Mouse (Mus musculus): ENCODE results near the gene Dusp22. TPM values are rescaled to one million over a fixed set of nuclear protein-coding genes. Genes with fewer than 3 reads are reported as not detected.

Dusp22 gene
- polyA plus RNA-seq, 1 experiment from 2014 or later: 24.3 TPM

DNA sequence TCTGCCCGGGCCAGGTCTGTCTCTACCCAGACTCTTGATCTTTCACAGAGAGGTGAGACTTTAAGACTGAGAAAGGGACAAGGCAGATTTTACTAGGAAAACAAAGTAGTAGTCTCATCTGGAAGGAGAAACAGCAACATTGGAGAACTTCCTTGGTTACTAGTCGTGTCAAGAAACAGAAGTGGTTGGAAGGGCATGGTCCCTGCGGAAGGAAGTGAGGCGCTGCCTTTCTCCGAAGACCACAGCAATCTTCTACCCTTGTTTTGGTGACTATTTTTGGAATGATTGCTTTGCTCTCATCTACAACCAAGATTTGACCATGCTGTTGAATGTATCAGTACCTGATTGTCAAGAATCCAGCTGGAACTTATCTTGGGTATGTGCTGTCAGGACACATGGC is 38.1 kb downstream of the Dusp22 start:
- Histone ChIP-seq H3K4me1 (replicated peaks) (no peaks in the 10 kb centered on the region; the same call in 1 of the 2 replicates), H3K27me3 (no peaks in the 10 kb centered on the region), H3K9me3 (no peaks in the 10 kb centered on the region), H3K9ac (replicated peaks) (no peak overlapping the region), H3K4me2 (no peak overlapping the region), H3K27ac (no peak overlapping the region), H3K4me3 (replicated peaks) (no peak overlapping the region), H3K36me3 (no peaks in the 10 kb centered on the region)
- WGBS: 93% methylated on average over 5 of the region's 5 CpGs
- ATAC-seq (ENCODE audit: insufficient number of reproducible peaks, insufficient read depth, low FRiP score, low TSS enrichment, low read depth): no peak

- H3K4me2 ChIP-seq: no peak overlapping the region
- no peaks in the 10 kb centered on the region for H3K9me3 ChIP-seq
- no peak for ATAC-seq (ENCODE audit: insufficient number of reproducible peaks, insufficient read depth, low FRiP score, low TSS enrichment, low read depth)
- no peaks in the 10 kb centered on the region; the same call in 1 of the 2 replicates for H3K4me1 ChIP-seq (replicated peaks)
- H3K27me3 ChIP-seq: no peaks in the 10 kb centered on the region
- no peak overlapping the region for H3K4me3 ChIP-seq (replicated peaks)
- 93% methylated on average over 5 of the region's 5 CpGs for WGBS
- no peaks in the 10 kb centered on the region for H3K36me3 ChIP-seq
- H3K27ac ChIP-seq: no peak overlapping the region
- H3K9ac ChIP-seq (replicated peaks): no peak overlapping the region
These were observed 42.9 kb downstream of the Dusp22 start for GRCm38 (mm10) chr13:30702695-30703094.

GRCm38 (mm10) chr13:30704246-30705095 is 44.7 kb downstream of the Dusp22 start:
- H3K9ac ChIP-seq (replicated peaks): no peak overlapping the region
- 90% methylated on average over 8 of the region's 8 CpGs for WGBS

DNA sequence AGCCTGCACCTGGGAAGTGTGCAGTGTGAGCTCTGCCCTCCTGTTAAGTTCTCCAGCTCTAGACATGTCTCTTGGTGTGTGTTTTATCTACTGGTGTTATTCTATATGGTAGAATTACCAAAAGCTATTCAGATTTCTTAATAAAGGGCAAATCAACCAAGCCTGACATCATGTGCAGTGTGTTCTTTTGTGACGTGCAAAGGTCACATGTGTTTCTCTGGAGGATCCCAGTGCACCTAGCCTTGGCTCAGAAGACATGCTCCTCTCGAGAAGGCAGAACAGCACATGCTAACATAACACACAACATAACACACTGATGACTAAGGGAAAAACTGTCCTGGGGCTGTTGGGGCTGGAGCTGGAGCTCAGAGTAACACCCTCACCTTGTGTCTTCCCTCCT is 51.3 kb downstream of the Dusp22 start:
- no peak for ATAC-seq (ENCODE audit: insufficient number of reproducible peaks, insufficient read depth, low FRiP score, low TSS enrichment, low read depth)
- H3K4me2 ChIP-seq: no peak overlapping the region

More at GRCm38 (mm10) chr13:30704246-30705095, 44.7 kb downstream of the Dusp22 start:
- H3K9me3 ChIP-seq: no peaks in the 10 kb centered on the region
- no peaks in the 10 kb centered on the region; the same call in 1 of the 2 replicates for H3K4me1 ChIP-seq (replicated peaks)
- no peaks in the 10 kb centered on the region for H3K27me3 ChIP-seq
- H3K4me2 ChIP-seq: no peak overlapping the region
- H3K27ac ChIP-seq: no peak overlapping the region
- no peak for ATAC-seq (ENCODE audit: insufficient number of reproducible peaks, insufficient read depth, low FRiP score, low TSS enrichment, low read depth)
- no peaks in the 10 kb centered on the region for H3K36me3 ChIP-seq
- H3K4me3 ChIP-seq (replicated peaks): no peak overlapping the region

DNA sequence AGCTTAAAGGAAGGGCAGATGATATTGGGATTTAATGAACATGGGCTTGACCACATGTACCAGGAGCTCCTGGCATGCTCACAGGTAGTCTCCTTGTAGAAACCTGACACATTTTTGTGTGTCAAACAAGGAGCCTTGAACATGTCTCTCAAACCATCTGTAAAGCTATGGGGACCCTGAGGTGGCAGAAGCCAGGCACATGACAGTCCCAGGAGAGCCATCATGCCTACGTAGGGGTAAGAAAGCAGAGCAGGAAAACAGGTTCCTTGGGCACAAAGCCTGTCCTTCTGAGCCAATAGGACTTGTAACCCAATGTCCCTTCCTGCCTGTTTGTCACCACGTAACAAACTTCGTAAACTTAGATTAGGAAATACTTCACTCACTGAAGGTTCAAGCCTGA is 51.9 kb downstream of the Dusp22 start:
- Histone ChIP-seq H3K9ac (replicated peaks) (no peak overlapping the region), H3K9me3 (no peaks in the 10 kb centered on the region), H3K4me3 (replicated peaks) (no peak overlapping the region), H3K36me3 (no peaks in the 10 kb centered on the region), H3K27ac (no peak overlapping the region), H3K27me3 (no peaks in the 10 kb centered on the region), H3K4me1 (replicated peaks) (no peaks in the 10 kb centered on the region), H3K4me2 (no peak overlapping the region)
- no peak for ATAC-seq (ENCODE audit: insufficient number of reproducible peaks, insufficient read depth, low FRiP score, low TSS enrichment, low read depth)
- 90% methylated on average over 3 of the region's 3 CpGs for WGBS

More for the DNA sequence above, 51.3 kb downstream of the Dusp22 start:
- H3K9ac ChIP-seq (replicated peaks): no peak overlapping the region
- WGBS: 85% methylated on average over 2 of the region's 2 CpGs
- no peak overlapping the region for H3K4me3 ChIP-seq (replicated peaks)
- no peaks in the 10 kb centered on the region for H3K36me3 ChIP-seq
- no peaks in the 10 kb centered on the region for H3K27me3 ChIP-seq
- H3K9me3 ChIP-seq: no peaks in the 10 kb centered on the region
- no peaks in the 10 kb centered on the region for H3K4me1 ChIP-seq (replicated peaks)
- H3K27ac ChIP-seq: no peak overlapping the region

DNA sequence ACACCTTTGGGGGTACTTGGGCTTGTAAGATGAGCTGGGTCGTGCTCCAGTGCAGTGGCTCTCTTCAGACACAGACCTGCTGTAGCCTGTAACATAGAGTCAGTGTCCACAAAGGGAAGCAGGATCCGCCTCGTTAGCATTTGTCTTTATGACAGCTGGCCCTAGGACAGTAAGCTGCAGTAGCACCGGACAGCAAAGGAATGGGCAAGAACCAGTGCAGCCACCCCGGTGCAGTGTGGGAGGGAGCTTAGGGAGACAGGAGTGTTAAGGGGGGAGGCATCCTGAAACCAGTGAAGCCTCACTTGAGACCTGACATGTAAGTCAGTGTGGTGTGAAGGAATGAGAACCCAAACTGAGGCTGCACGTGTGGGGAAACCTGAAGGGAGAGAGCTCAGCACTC is 52.5 kb downstream of the Dusp22 start:
- no peak overlapping the region for H3K4me3 ChIP-seq (replicated peaks)
- H3K4me1 ChIP-seq (replicated peaks): no peaks in the 10 kb centered on the region
- no peak overlapping the region for H3K9ac ChIP-seq (replicated peaks)
- ATAC-seq (ENCODE audit: insufficient number of reproducible peaks, insufficient read depth, low FRiP score, low TSS enrichment, low read depth): no peak
- H3K36me3 ChIP-seq: no peaks in the 10 kb centered on the region
- no peaks in the 10 kb centered on the region for H3K27me3 ChIP-seq
- no peak overlapping the region for H3K4me2 ChIP-seq
- 79% methylated on average over 6 of the region's 6 CpGs for WGBS
- H3K27ac ChIP-seq: no peak overlapping the region
- H3K9me3 ChIP-seq: no peaks in the 10 kb centered on the region

DNA sequence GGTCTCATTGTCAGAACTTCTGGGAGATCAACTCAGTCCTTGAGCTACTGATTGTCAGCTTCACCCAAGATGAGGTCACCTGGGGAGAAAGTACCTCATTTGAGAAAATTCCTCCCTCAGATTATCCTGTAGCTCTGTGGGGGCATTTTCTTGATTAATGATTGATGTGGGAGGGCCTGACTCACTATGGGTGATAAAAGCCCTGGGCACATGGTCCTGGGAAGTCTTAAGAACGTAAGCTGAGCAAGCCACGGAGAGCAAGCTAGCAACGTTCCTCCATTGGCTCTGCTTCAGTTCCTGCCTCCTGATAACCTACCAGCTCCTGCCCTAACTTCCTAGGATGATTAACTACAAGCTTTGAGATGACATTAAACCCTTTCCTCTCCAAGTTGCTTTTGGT is 53.8 kb downstream of the Dusp22 start:
- Histone ChIP-seq H3K27me3 (no peaks in the 10 kb centered on the region), H3K27ac (no peak overlapping the region), H3K9me3 (no peaks in the 10 kb centered on the region), H3K36me3 (no peaks in the 10 kb centered on the region), H3K4me1 (replicated peaks) (no peaks in the 10 kb centered on the region), H3K9ac (replicated peaks) (no peak overlapping the region), H3K4me2 (no peak overlapping the region), H3K4me3 (replicated peaks) (no peak overlapping the region)
- no peak for ATAC-seq (ENCODE audit: insufficient number of reproducible peaks, insufficient read depth, low FRiP score, low TSS enrichment, low read depth)
- WGBS: 83% methylated on average over 3 of the region's 3 CpGs

DNA sequence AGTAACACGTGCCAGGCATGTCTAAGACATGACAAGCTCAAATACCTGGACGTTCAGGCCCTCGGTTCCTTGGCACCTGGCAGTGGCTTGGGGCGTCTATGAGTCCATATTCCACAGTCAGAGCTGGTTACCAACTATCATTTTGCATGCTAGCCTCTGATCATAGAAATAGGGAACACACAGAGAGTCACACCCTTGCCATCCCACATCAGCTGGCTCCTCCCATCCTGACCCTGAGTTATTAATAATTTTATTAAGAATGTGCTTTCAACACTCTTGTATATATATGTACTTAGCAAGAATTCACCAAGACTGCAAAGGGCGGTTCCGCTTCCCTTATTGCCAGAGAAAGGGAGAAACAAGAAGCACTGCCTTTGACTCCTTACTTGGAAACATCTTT is 54.8 kb downstream of the Dusp22 start:
- 84% methylated on average over 6 of the region's 6 CpGs for WGBS
- Histone ChIP-seq H3K4me3 (replicated peaks) (no peak overlapping the region), H3K36me3 (no peaks in the 10 kb centered on the region), H3K27ac (no peak overlapping the region), H3K4me2 (no peak overlapping the region), H3K27me3 (no peaks in the 10 kb centered on the region), H3K9ac (replicated peaks) (no peak overlapping the region), H3K9me3 (no peaks in the 10 kb centered on the region), H3K4me1 (replicated peaks) (peaks cover 1% of the 10 kb centered on the region; the same call in 1 of the 2 replicates)
- no peak for ATAC-seq (ENCODE audit: insufficient number of reproducible peaks, insufficient read depth, low FRiP score, low TSS enrichment, low read depth)

DNA sequence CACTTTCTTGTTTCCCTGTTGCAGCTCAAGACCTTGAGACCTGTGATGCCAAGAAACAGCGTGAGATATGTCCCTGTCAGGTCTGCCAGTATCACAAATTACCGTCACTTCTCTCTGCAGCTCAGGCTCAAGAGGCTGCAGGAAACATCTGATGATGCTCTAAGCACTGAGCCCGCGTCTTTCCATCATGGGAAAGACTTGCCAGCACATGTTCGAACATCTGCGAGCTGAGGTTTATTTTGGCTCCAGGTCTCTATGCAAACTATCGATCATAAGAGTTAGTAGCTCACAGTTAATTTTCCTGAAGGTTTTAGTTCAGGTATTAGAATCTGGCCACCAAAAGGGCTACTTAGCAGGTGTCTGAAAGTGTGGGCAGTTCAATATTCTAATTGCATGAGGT is 55.3 kb downstream of the Dusp22 start:
- Histone ChIP-seq H3K4me2 (no peak overlapping the region), H3K9me3 (no peaks in the 10 kb centered on the region), H3K36me3 (no peaks in the 10 kb centered on the region), H3K4me1 (replicated peaks) (peaks cover 3% of the 10 kb centered on the region; the same call in 1 of the 2 replicates), H3K9ac (replicated peaks) (no peak overlapping the region), H3K4me3 (replicated peaks) (no peak overlapping the region), H3K27me3 (no peaks in the 10 kb centered on the region), H3K27ac (no peak overlapping the region)
- 85% methylated on average over 7 of the region's 7 CpGs for WGBS
- ATAC-seq (ENCODE audit: insufficient number of reproducible peaks, insufficient read depth, low FRiP score, low TSS enrichment, low read depth): no peak

- ATAC-seq (ENCODE audit: insufficient number of reproducible peaks, insufficient read depth, low FRiP score, low TSS enrichment, low read depth): no peak
- WGBS: 87% methylated on average over 4 of the region's 4 CpGs
- no peaks in the 10 kb centered on the region for H3K27me3 ChIP-seq
These were observed 55.8 kb downstream of the Dusp22 start for GRCm38 (mm10) chr13:30715573-30715972.

GRCm38 (mm10) chr13:30716611-30717010 is 56.8 kb downstream of the Dusp22 start:
- Histone ChIP-seq H3K4me3 (replicated peaks) (no peak overlapping the region), H3K36me3 (no peaks in the 10 kb centered on the region), H3K9me3 (no peaks in the 10 kb centered on the region), H3K4me1 (replicated peaks) (peaks cover 3% of the 10 kb centered on the region; the same call in 1 of the 2 replicates), H3K27me3 (no peaks in the 10 kb centered on the region), H3K27ac (no peak overlapping the region), H3K4me2 (no peak overlapping the region), H3K9ac (replicated peaks) (no peak overlapping the region)
- WGBS: 74% methylated on average over 5 of the region's 5 CpGs
- ATAC-seq (ENCODE audit: insufficient number of reproducible peaks, insufficient read depth, low FRiP score, low TSS enrichment, low read depth): no peak

More at GRCm38 (mm10) chr13:30715573-30715972, 55.8 kb downstream of the Dusp22 start:
- Histone ChIP-seq H3K4me1 (replicated peaks) (peaks cover 3% of the 10 kb centered on the region; the same call in 1 of the 2 replicates), H3K9ac (replicated peaks) (no peak overlapping the region), H3K36me3 (no peaks in the 10 kb centered on the region), H3K4me2 (no peak overlapping the region), H3K27ac (no peak overlapping the region), H3K4me3 (replicated peaks) (no peak overlapping the region), H3K9me3 (no peaks in the 10 kb centered on the region)
